Mouse (Mus musculus) MEL (cell line): ENCODE data around the gene Atp5d.

Experiments used
- CHD1 ChIP-seq: IDR thresholded peaks from 2 replicates; pipeline ENCODE4 v1.6.1; 2012; ENCODE audit warnings: low read depth, mild to moderate bottlenecking, inconsistent platforms, low read length, improper control_type of control experiment
- JUND ChIP-seq: IDR thresholded peaks from 2 replicates; pipeline ENCODE4 v1.6.1; 2011; ENCODE audit warnings: low read depth, mild to moderate bottlenecking, improper control_type of control experiment, low read length
- POLR2A ChIP-seq, 2 experiments: IDR thresholded peaks; 2 replicates each; pipeline ENCODE4 v1.6.1; 2011 to 2012; ENCODE audit warnings: low read length in 2 of 2, mild to moderate bottlenecking in 2 of 2, control low read depth in 1 of 2, improper control_type of control experiment in 1 of 2, low read depth in 1 of 2, moderate library complexity in 1 of 2; ENCODE audit not compliant: control insufficient read depth in 1 of 2, insufficient read depth in 1 of 2, poor library complexity in 1 of 2
- USF1 ChIP-seq: IDR thresholded peaks from 2 replicates; pipeline ENCODE4 v1.6.1; 2014; ENCODE audit warnings: low read depth, mild to moderate bottlenecking, inconsistent platforms, low read length, improper control_type of control experiment, moderate library complexity

- no peak for TF ChIP-seq CHD1
- TF ChIP-seq JUND: no peak
- TF ChIP-seq USF1: no peak
- TF ChIP-seq POLR2A (IDR thresholded peaks at IDR 0.05; ENCODE audit: control insufficient read depth in 1 of 2, insufficient read depth in 1 of 2, low read depth in 1 of 2, low read length in 2 of 2, poor library complexity in 1 of 2): no peak
These were observed 14.4 kb upstream of the Atp5d start for GRCm38 (mm10) chr10:80123932-80124562.
